Mouse (Mus musculus): ENCODE measurements at regions not wholly inside any gene's neighbourhood (a gene's known extent, or its start where the extent isn't known, plus 50 kb on each side); places are given as distances from the start of the nearest gene placed in this dataset.
"Not testable (repeated sequence)": the region's sequence is repeated elsewhere in the genome, so short reads cannot be mapped to it uniquely, and the experiment has no call there.

DNA sequence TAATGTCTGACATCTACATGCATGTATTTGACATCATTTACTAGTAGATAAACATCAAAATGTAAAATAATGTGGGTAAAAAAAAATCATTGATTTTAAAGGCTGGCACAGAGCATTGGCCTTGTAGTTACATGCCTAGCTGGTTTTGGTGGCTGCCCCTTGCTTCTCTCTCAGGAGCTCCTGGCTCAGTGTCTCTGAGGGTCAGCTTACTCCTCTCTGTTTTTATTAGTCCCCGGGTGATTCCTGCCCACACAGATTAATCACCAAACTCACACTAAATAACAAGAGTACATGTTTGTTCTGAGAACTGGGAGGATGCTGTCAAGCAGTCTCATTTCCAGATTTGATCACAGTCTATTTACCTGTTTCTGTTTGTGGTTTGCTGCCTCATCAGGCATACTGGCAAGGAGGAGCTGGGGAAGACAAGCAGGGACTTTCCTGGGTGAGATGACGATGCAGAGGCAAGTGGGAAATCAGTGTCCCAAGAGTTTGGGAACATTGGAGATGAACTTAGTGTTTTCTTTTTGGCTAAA, 422.7 kb upstream of the Htr2a start:
- no peak for DNase-seq

DNA sequence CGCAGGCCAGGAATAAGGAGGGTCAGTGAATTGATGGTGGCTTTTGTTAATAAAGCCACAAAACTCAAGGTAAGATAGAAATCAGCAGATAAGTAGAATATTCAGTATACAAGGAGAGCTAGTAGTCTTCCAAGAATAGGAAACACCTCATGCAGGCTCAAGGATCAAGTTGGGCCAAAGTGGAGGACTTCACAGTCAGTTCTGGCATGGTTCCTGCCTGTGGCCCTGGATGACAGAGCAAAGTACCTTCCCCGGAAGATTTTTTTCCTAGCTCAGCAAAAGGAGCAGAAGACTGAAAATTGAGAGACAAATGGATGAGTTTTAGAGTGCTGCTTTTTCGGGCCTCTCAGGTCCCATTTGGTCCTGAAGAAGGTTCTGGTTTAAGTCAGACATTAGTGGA, 420.9 kb upstream of the Htr2a start:
- DNase-seq, result no peak

DNA sequence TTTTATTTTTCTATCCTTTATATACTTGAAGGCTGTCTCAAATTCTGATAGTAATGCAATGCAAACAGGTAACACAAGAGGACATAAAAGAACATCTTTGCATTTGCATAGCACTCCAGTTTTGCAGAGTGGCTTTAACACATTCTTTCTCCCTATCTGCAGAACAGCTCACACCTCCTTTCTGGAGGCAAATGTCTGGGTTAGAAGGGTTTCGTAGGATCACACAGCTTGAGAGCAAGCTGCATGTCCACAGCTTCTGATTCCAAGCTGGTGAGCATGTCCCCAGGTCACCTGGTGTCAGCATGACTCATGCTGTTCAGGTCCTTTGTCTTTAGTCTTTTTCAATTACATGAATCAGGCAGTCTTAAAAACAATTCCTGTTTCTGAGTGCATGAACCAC, 418.5 kb upstream of the Htr2a start:
- no peak for DNase-seq

DNA sequence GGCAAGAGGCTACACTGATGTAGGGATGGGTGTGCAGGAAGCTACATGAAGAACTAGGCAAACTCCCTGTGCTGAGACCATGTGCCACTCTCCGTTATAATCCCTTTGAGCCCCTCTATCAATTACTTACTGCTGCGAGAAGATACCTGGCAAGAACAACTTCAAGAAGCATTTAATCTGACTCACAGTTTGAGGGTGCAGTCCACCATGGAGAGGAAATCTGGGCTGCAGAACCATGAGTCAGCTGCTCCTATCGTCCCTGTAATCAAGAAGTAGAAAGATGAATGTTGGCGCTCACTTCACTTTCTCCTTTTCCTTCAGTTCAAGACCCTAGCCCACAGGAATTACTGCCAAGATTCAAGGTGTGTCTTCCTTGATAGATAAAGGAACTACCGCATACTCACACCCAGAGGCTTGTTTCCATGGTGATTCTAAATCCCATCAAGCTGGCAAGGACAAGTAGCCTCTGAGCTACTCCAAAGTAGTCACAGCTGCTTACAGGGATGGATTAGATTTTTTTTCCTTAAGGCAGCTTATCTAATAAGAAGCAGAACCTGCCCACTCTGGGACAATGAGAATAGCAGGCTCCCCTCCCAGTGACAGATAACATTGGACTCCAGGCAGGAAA, 411.0 kb upstream of the Htr2a start:
- DNase-seq, result no peak

DNA sequence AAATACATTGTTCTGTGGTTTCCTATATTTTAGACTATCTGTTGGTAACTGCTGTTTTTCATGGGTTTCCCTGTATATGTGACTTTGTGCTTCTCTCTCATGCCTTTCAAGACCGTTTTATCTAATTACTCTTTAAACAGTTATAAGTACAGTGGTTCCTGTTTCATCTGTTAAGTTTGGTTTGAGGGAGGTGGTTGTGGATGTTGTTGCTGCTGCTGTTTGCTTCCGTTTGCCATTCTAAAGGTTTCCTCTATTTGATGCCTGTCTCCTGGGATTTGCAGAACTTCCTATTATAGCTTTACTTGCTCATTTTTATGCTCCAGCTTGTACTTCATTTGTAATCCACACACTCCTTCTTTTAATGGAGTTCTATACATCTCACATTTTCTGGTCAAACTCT, 400.4 kb upstream of the Htr2a start:
- DNase-seq, result no peak

DNA sequence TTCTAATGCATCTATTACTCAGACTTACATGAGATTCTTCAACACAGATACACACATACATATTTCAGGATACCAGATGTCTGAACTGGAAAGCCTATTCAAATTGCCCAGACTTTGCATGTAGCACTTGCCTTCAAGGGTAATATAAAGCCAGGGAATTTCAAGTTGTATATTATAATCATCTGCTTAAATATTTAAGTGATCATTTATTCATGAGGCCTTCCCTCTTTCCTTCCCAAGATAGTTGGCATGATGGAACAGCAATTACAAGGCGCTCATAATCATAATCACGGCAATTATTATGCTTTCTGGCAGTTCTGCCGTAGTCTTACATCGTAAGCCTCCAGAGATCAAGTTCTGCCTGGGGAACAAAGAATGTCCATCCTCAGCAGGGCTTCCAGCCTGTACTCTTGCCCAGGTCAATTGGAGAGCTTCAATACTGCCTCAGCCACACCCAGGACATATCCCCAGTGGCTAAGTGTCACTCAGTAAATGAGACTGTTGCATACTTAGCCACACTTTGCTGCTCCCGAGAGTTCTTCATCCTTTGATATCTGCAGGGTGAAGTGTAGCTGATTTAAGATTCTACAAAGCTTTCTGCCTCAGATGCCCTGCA, 391.3 kb upstream of the Htr2a start:
- DNase-seq, result no peak

DNA sequence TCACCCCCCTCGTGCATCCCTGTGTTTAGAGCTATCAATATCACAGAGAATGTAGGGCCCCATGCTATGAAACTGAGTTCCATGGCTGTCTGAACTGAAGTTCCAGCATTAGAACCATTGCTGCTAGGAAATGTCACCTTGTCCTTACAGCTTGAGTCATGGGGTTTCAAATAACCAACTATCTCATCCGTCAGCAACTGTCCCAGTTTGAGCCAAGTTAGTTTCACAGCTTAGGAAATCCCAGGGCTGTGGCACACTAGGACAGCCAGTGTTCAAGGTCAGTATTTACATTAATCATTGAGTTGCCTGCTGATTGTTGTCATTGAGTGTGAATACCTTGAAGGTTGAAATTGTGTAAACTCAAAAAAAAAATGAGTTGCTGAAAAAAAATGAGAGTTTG, 390.6 kb upstream of the Htr2a start:
- DNase-seq, result no peak

DNA sequence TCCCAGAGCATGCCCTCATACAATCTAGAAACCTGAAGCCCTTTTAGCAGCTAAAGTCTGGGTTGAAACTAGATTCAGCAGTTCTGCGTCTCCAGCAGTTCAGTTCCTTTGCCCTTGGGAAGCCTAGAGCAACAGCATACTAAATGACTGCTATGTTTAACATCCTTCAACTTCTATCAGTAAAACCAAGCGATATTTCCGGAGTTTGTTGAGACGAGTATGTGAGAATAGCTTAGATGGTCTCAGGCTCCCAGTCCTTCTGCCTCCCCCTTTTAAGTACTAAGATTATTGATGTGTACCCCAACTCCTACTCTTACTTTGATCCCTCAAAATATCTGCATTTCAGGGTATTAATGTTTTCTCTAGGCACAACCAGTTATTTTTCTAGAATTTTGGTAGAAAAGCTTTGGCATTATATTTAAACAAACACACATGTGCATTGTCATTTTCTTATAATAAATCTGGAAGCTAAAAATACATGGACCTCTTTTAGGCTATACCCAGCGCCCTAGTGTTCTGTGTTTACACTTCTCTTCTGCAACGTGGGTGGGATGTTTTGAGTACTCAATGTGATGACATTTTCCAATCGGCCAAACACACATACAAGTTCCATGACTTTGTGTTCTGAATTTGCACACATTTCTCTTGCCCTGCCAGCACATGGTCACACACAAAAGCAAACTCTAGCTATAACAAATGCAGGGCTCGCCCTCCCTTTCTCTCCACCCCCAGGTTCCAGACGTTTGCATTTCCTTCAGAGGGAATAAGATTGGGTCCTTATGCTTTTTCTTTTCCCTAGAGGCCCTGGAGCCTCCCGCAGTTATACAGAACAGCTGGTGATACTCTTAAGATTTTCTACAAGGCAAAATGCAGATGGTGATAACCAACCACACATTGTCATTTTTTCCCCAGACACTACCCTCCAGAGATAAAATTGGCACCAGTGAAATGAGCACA, 388.2 kb upstream of the Htr2a start:
- no peak for DNase-seq

DNA sequence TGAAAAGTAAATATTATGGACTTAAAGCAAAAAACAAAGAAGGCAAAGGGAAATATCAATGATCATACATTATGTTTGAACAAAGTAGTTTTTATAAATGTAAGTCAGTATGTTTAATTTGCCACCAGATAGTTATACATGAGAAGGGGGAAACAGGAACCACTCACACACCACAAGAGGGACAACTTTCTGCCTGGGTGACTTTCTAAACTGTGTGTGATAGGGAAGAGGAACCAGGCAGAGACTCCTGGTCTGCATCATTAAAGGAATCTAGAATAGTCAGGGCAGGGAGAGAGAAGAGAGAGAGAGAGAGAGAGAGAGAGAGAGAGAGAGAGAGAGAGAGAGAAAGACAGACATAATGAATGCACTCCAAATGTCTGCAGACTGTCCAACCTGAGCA, 385.6 kb upstream of the Htr2a start:
- no peak for DNase-seq

DNA sequence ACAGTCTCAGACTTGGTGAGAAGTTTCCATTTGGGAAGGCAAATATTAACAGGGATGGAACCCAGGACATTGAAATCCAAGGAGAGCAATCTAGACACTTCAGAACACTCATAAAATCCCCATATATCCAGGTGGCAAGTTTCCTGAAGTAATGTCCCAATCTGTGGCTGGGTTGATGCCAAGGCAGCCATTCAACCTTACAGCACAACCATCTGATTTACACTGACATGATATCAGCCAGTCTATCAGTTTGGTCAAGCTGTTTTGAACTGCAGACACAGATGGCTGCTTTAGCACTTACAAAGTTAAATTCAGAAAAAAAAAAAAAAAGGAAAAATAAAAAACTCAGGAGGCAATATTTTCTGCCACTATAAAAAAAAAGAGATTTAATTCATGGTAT, 381.2 kb upstream of the Htr2a start:
- no peak for DNase-seq

DNA sequence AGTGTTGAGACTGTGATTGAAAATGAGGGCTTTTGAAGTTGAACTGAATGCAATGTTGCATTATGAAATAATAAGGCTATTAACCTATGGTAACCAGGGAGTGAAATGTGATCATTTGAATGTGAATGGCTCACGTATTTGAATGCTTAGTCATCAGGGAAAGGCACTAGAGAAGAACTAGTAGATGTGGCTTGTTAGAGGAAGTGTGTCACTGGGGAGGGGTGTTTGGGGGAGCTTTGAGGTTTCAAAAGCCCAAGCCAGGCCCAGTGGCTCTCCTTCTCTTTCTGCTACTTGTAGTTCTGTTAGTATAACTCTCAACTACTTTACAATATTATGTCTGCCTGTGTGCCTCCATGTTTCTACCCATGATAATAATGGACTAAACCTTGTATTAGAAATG, 373.6 kb upstream of the Htr2a start:
- no peak for DNase-seq

DNA sequence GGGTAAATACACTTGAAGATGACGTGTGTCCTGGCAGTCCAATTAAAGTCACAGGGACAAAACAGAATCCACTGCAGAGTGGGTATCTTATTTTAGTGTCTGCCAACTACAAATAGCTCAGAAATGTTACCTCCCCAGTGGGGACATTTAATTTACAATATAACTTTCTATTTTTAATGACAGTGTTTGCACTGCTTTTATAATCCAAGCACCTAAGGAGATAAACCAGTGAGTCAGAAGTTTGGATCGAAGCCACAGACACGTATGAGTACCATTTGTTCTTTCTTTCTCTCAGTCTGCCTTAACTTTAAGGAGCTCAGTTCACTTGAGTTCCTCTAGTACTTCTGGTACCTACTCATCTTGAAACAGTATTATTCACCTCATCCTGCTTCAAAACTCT, 346.1 kb upstream of the Htr2a start:
- DNase-seq, result no peak

DNA sequence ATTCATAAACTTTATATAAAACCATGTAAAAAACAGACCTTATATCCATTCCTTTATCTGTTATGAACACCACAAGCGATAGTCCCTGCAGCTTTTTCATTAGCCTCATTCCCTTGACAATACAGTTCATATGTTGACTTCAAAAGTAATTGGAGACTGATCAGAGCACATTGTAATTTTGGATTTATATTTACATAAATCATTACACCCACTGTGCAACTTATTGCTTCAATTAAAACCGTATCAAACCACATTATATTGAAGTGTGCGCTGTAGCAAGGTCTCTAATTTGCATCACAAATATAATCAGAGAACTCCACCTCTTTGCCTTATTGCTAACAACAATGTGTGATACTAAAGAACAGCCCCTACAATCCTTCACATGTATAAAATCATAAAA, 336.2 kb upstream of the Htr2a start:
- DNase-seq, result no peak

DNA sequence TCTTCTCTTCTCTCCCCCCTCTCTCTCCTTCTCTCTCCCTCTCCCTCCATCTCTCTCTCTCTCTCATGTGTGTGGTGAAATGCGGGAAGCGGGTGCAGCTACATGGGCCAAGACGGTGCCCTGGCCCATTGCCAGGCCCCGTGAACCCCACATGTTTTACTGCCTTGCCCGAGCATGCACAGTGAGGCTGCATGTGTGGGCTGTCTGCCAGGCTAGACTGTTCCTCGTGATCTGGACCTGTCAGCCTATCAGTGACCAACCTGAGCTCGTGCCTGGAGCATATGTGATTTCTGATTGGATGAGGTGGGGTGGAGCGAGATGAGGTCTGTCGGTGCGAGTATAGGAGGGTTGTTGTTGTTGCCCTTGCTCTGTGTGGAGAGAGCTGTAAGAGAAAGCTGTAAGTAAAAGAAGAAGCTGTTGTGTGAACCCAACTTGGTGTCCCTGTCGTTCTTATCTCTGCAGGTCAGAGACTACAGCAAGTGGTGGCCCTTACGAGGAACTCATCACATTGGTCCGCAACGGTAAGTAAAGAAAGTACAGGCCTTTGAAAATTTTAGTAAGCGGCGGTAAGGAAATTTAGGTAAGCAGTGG, 333.8 kb upstream of the Htr2a start:
- DNase-seq, result no peak

DNA sequence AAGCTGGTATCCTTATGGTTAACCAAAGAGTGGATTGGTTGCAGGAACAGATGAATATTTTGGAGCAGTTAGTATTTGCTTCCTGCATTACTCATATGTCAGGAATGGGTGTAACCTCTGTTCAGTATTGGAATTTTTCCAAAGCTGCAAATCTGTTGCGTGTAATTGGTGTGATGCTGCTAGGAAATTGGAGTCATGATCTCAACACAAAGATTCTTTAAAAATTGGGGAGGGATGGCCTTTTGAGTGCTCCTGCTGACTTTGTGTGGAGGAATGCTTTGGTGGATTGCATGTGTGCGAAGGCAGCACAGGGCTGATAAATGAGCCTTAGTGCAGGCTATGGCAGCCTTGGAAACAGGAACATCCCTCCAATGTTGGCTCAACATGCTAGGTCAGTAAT, 331.2 kb upstream of the Htr2a start:
- DNase-seq, result not testable (repeated sequence)

DNA sequence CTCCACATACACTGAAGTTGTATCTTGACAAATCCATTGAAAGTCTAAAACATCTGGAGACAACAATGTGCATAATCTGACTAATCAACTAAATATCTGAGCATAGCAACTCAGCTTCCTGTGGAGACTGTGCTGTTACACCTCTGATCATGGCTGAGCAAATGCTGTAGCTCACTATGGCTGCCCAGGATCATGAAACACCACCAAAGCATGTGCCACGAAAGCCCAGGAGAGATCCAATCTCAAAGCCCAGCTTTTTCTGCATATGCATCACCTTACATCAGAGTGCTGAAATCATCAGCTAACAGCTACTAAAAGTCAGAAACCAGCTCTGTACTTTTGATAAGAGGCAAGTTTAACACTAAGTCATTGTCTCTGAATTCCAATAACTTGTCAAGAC, 313.3 kb upstream of the Htr2a start:
- no peak for DNase-seq

DNA sequence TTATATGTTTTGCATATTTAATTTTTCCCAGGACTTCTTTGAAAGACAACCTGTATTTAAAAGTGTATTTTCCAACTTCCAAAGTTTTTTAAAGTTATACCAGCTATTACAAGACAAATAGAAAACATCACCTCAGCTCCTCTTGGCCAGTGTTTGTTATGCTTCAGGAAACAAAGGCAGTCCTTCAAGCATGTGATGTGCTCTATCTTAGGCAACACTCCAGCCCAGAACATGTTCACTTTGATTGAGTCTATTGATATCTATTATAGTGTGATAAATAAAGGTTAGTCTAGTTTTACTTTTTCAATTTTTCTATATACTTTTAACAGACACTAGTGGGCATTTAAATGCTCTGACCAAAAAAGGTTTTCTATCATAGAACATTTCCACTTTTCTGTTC, 289.9 kb upstream of the Htr2a start:
- DNase-seq, result no peak

DNA sequence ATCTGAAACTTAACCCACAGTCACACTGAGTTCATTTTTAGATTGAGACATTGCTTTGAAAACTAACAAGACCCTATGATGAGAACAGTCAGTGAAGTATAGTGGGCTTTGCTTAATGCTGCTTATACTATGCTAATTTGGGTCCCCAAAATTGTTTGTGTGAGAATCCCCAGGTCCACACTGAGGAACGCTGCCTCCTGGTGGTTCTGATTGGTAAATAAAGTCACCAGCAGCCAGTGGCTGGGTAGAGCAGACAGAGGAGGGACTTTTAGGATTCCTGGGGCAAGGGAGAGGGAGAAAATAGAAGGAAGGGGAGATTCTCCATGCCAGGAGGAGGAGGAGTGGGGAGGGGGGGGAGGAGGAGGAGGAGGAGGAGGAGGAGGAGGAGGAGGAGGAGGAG, 288.4 kb upstream of the Htr2a start:
- DNase-seq, result peak; percentile 12

DNA sequence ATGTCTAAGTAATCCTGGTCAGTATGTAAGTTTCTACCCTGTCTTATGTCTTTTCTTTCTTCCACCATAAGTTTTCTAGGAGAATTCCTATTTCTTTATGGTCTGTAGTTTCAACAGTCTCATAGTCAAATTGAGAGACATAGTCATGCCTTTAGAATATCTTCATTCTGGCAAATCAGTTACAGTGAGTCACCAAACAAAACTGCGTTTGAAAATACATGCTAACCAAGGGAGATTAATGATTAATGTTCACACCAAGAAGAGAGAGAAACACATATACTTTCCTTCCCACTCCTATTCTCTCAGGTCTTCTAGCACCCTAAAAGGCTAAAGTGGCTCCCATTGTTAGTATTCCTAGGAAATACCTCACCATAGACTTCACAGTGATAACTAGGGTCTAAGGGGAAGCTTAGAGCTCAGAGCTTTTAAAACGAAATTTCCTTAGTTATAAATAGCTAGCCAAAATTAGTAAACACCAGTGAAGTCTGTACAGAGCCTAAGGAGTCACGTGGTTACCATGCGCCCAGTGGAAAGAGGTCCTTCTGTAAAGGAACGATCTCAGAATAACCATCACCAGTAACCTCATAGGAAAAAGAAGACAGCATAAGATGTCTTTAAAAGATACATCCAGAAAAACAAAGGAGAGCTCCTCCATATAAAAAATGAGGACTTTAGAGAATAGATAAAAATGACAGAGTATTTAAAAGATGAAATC, 281.8 kb upstream of the Htr2a start:
- no peak for DNase-seq

DNA sequence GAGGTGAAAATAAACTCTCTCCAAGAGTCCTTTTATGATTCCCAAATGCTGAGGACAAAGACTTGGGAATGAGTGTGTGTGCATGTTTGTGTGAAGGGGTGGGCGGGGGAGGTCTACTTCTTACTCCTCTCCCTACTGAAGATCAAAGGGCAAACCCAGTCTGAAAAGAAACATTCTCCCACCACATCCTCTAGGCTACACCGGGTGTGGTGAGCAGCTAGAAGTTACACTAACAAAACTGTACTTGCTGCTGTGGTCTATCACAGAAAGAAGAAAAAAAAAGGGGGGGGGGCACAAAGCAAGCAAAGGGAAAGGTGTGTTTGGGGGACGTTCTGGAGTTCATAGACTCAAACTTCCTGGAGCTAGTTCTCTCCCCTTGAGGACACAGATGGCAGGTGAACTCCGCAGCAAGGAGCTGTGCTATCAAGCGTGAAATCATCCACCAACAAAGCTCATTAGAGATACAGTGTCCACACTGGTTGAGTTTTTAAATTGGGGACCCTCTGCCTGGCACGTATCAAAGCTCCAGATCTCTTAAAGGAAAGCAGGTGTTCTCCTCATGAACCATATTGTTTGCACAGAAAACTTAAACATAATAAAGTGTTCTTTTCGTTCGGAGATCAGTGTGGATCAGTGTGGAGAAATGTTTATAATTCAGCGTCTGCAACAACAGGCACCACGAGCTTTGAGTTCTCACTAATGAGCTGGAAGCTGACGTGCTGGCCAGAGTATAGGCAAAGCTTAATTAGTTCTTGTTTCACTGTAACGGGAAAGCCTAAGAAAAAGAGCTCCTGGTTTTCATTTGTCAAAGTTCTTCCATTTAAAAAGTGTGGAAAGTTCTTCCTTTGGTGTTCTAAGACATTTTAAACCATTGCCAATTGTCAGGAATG, 280.7 kb upstream of the Htr2a start:
- DNase-seq, result peak; percentile 3

DNA sequence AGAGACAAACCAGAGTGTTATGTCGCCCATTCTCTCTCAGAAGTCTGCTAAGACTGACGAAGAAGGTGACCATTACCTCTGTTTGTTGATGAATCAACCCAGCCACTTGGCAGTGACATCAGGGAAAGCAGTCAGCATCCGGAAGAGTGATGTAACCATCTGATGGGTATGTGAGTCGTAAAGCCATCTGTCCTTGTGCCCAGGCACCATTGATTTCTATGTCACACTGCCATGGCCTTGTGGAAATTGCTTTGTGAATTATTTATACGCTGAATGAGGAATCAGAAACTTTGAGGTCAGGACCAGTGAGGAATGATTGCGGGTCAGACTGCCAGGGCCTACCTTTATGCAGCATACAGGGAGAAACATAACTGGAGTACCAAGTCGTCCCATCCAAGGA, 256.2 kb upstream of the Htr2a start:
- no peak for DNase-seq

DNA sequence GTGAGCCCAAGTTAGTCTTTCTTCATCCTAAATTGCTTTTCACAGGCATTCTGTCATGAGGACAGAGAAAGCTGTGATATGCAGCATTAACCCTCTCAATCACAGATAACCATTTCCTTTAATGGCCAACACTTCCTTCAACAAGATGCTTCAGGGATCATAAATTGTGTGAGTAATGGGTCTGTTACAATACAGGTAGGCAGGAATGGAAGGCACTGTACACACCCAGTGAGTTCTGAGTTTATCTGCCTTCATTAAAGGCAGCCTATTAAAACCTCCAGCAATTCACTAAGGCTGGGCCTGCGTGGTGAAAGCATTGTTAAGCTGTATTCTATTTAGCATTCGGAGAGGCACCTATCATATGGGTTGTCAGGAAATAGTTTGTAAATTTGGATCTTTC, 248.2 kb upstream of the Htr2a start:
- DNase-seq, result no peak
